Mouse (Mus musculus) layer of hippocampus, postnatal 36 days (tissue): ENCODE measurements around the gene Herc3. TPM values are rescaled to one million over a fixed set of nuclear protein-coding genes. Genes with fewer than 3 reads are reported as not detected.
A peak's percentile ranks its signal among the peaks of the same experiment; 100 is the strongest.
"Not testable (repeated sequence)": the region's sequence is repeated elsewhere in the genome, so short reads cannot be mapped to it uniquely, and the experiment has no call there.

ENCODE experiments used
- DNase-seq, 2 experiments: peaks; one replicate each; pipeline ENCODE4 v3.0.0; 2022
- total RNA-seq, 2 experiments: library from RNA; stranded (reverse); gene quantifications; 2 replicates each; pipeline ENCODE4 v1.2.3; 2021

Herc3 gene
- total RNA-seq, 2 experiments from 2014 or later = 226 to 248 TPM

GRCm38 (mm10) chr6:58859517-58859916 lies 28.3 kb downstream of the Herc3 start:
- no peak for DNase-seq

GRCm38 (mm10) chr6:58862446-58862993 lies 31.3 kb downstream of the Herc3 start:
- DNase-seq = no peak

- no peak for DNase-seq
These were observed 32.5 kb downstream of the Herc3 start for GRCm38 (mm10) chr6:58863631-58864235.

- not testable (repeated sequence) for DNase-seq
These were observed 36.6 kb downstream of the Herc3 start for GRCm38 (mm10) chr6:58867858-58868257.

- no peak for DNase-seq
These were observed 48.3 kb downstream of the Herc3 start for GRCm38 (mm10) chr6:58879572-58879971.

GRCm38 (mm10) chr6:58879987-58880386 lies 48.7 kb downstream of the Herc3 start:
- no peak for DNase-seq

- no peak for DNase-seq
These were observed 49.6 kb downstream of the Herc3 start for GRCm38 (mm10) chr6:58880861-58881260.

GRCm38 (mm10) chr6:58881363-58881762 lies 50.1 kb downstream of the Herc3 start:
- DNase-seq = no peak

- DNase-seq = no peak
These were observed 51.0 kb downstream of the Herc3 start for GRCm38 (mm10) chr6:58882271-58882670.

GRCm38 (mm10) chr6:58889917-58890316 lies 58.7 kb downstream of the Herc3 start:
- DNase-seq = no peak

- DNase-seq = no peak
These were observed 62.0 kb downstream of the Herc3 start for GRCm38 (mm10) chr6:58893307-58893706.

GRCm38 (mm10) chr6:58894994-58895393 lies 63.7 kb downstream of the Herc3 start:
- DNase-seq = no peak

- no peak for DNase-seq
These were observed 65.4 kb downstream of the Herc3 start for GRCm38 (mm10) chr6:58896648-58897047.

GRCm38 (mm10) chr6:58899076-58899475 lies 67.8 kb downstream of the Herc3 start:
- no peak for DNase-seq

GRCm38 (mm10) chr6:58900536-58900935 lies 69.3 kb downstream of the Herc3 start:
- no peak for DNase-seq

GRCm38 (mm10) chr6:58903171-58903570 lies 71.9 kb downstream of the Herc3 start:
- DNase-seq = peak in 1 of 2 experiments; percentile 40

- no peak for DNase-seq
These were observed 73.3 kb downstream of the Herc3 start for GRCm38 (mm10) chr6:58904551-58904950.

GRCm38 (mm10) chr6:58906852-58907261 lies 75.6 kb downstream of the Herc3 start, which contains the start of gene Nap1l5:
TSS of gene Nap1l5 (minus strand) at chr6:58907076.
- DNase-seq = peak; percentile 71 to 82

GRCm38 (mm10) chr6:58907336-58907735 lies 76.1 kb downstream of the Herc3 start:
- DNase-seq = no peak

GRCm38 (mm10) chr6:58907791-58908190 lies 76.5 kb downstream of the Herc3 start:
- no peak for DNase-seq

- no peak for DNase-seq
These were observed 81.6 kb downstream of the Herc3 start for GRCm38 (mm10) chr6:58912842-58913241.

- DNase-seq = no peak
These were observed 82.3 kb downstream of the Herc3 start for GRCm38 (mm10) chr6:58913551-58913950.

GRCm38 (mm10) chr6:58913971-58914370 lies 82.7 kb downstream of the Herc3 start:
- DNase-seq = no peak

GRCm38 (mm10) chr6:58916498-58916897 lies 85.2 kb downstream of the Herc3 start:
- no peak for DNase-seq
